Mouse (Mus musculus) myocyte (in vitro differentiated cells): ENCODE data around the gene Lemd1.
A peak's percentile ranks its signal among the peaks of the same experiment; 100 is the strongest.

Experiments
- CEBPB ChIP-seq: IDR thresholded peaks from 2 replicates; pipeline ENCODE4 v1.6.1; 2011; ENCODE audit warnings: mild to moderate bottlenecking, moderate library complexity; ENCODE audit not compliant: poor library complexity, insufficient read depth, severe bottlenecking
- MYOD1 ChIP-seq, 3 experiments: IDR thresholded peaks; one replicate each; pipeline ENCODE4 v1.6.1; 2011; ENCODE audit warnings: control low read depth in 2 of 3, low read depth in 2 of 3, mild to moderate bottlenecking in 2 of 3, moderate library complexity in 1 of 3; ENCODE audit not compliant: insufficient read length in 2 of 3, control insufficient read depth in 1 of 3
- POLR2A ChIP-seq: IDR thresholded peaks from one replicate; pipeline ENCODE4 v1.6.1; 2011; ENCODE audit warnings: low read depth, mild to moderate bottlenecking, control low read depth, moderate library complexity; ENCODE audit not compliant: insufficient read length
- POLR2AphosphoS2 ChIP-seq: IDR thresholded peaks from one replicate; pipeline ENCODE4 v1.6.1; 2011; ENCODE audit warnings: low read depth, control low read depth; ENCODE audit not compliant: insufficient read length
- REST ChIP-seq: IDR thresholded peaks from one replicate; pipeline ENCODE4 v1.6.1; 2011; ENCODE audit warnings: mild to moderate bottlenecking, control low read depth, moderate library complexity; ENCODE audit not compliant: insufficient read depth, insufficient read length
- TCF3 ChIP-seq: IDR thresholded peaks from one replicate; pipeline ENCODE4 v1.6.1; 2011; ENCODE audit warnings: low read depth, control low read depth; ENCODE audit not compliant: insufficient read length
- USF1 ChIP-seq: IDR thresholded peaks from one replicate; pipeline ENCODE4 v1.6.1; 2011; ENCODE audit warnings: low read depth, mild to moderate bottlenecking, control low read depth, moderate library complexity

- peak in 1 of 3 experiments; percentile 8 for TF ChIP-seq MYOD1 (IDR thresholded peaks at IDR 0.05; ENCODE audit: control insufficient read depth in 1 of 3, insufficient read length in 2 of 3, low read depth in 2 of 3)
- TF ChIP-seq CEBPB, result no peak
- no peak for TF ChIP-seq USF1
- no peak for TF ChIP-seq POLR2A
- no peak for TF ChIP-seq REST
- no peak for TF ChIP-seq TCF3
- TF ChIP-seq POLR2AphosphoS2, result no peak
These were observed 54.9 kb downstream of the Lemd1 start for GRCm38 (mm10) chr1:132246137-132246536.
